Mouse (Mus musculus): Measurements from ENCODE around the gene Camkmt. TPM values are rescaled to one million over a fixed set of nuclear protein-coding genes. Genes with fewer than 3 reads are reported as not detected.

Camkmt gene
- polyA plus RNA-seq, 1 experiment from 2014 or later: 13.1 TPM

GRCm38 (mm10) chr17:85144141-85144540 is 53.8 kb downstream of the Camkmt start:
- H3K4me3 ChIP-seq (ENCODE audit: low read length): no peak overlapping the region
- no peaks in the 10 kb centered on the region for H3K36me3 ChIP-seq (ENCODE audit: control insufficient read depth, insufficient read depth, low read length)
- no peak overlapping the region for H3K9ac ChIP-seq (ENCODE audit: low read depth, low read length)
- no peaks in the 10 kb centered on the region for H3K9me3 ChIP-seq (ENCODE audit: control insufficient read depth, low read length)
- H3K27ac ChIP-seq (ENCODE audit: low read depth, low read length): no peak overlapping the region
- no peak overlapping the region for H3K4me2 ChIP-seq (replicated peaks; ENCODE audit: low read depth, low read length)
- H3K27me3 ChIP-seq (ENCODE audit: control insufficient read depth, insufficient read depth, low read length): no peaks in the 10 kb centered on the region
- no peaks in the 10 kb centered on the region for H3K4me1 ChIP-seq (ENCODE audit: control insufficient read depth, insufficient read depth, low read length)
- no peak for ATAC-seq (ENCODE audit: low FRiP score, low TSS enrichment)
- WGBS: 94% methylated on average over 6 of the region's 6 CpGs

GRCm38 (mm10) chr17:85148348-85148747 is 58.0 kb downstream of the Camkmt start:
- ATAC-seq (ENCODE audit: low FRiP score, low TSS enrichment): no peak
- Histone ChIP-seq H3K4me2 (replicated peaks; ENCODE audit: low read depth, low read length) (no peak overlapping the region), H3K36me3 (ENCODE audit: control insufficient read depth, insufficient read depth, low read length) (no peaks in the 10 kb centered on the region), H3K27ac (ENCODE audit: low read depth, low read length) (no peak overlapping the region), H3K4me3 (ENCODE audit: low read length) (no peak overlapping the region), H3K9ac (ENCODE audit: low read depth, low read length) (no peak overlapping the region), H3K9me3 (ENCODE audit: control insufficient read depth, low read length) (no peaks in the 10 kb centered on the region), H3K4me1 (ENCODE audit: control insufficient read depth, insufficient read depth, low read length) (no peaks in the 10 kb centered on the region), H3K27me3 (ENCODE audit: control insufficient read depth, insufficient read depth, low read length) (no peaks in the 10 kb centered on the region)
- 82% methylated on average over 1 of the region's 1 CpGs for WGBS

DNA sequence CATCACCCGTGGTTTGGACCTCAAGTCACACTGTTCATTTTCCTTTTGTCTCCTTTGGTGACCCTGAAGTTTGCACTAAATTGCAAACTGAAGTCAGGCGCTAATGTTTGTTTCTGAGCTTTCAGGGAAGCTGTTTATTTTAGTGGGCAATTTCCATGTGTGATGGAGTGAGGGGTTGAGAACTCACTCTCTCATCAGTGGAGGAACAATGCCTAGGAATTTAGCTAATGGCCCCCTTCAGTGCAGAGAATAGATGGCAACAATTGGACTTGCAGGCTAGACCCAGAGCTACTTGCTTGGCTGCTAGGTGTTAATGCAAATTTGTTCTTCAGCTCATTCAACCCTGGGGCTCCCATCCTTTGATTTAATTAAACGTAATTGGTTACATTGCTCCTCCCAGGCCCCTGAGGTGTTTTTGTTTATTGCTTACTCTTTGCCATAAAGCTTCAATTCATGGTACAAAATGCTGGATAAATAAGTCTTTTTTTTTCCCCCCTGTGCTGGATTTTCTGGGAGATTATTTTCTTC is 58.9 kb downstream of the Camkmt start:
- H3K36me3 ChIP-seq (ENCODE audit: control insufficient read depth, insufficient read depth, low read length): no peaks in the 10 kb centered on the region
- no peaks in the 10 kb centered on the region for H3K27me3 ChIP-seq (ENCODE audit: control insufficient read depth, insufficient read depth, low read length)
- H3K9ac ChIP-seq (ENCODE audit: low read depth, low read length): no peak overlapping the region
- 24% methylated on average over 3 of the region's 3 CpGs for WGBS
- ATAC-seq (ENCODE audit: low FRiP score, low TSS enrichment): no peak
- no peaks in the 10 kb centered on the region for H3K9me3 ChIP-seq (ENCODE audit: control insufficient read depth, low read length)
- no peak overlapping the region for H3K4me2 ChIP-seq (replicated peaks; ENCODE audit: low read depth, low read length)
- no peak overlapping the region for H3K27ac ChIP-seq (ENCODE audit: low read depth, low read length)
- H3K4me3 ChIP-seq (ENCODE audit: low read length): no peak overlapping the region
- H3K4me1 ChIP-seq (ENCODE audit: control insufficient read depth, insufficient read depth, low read length): no peaks in the 10 kb centered on the region

DNA sequence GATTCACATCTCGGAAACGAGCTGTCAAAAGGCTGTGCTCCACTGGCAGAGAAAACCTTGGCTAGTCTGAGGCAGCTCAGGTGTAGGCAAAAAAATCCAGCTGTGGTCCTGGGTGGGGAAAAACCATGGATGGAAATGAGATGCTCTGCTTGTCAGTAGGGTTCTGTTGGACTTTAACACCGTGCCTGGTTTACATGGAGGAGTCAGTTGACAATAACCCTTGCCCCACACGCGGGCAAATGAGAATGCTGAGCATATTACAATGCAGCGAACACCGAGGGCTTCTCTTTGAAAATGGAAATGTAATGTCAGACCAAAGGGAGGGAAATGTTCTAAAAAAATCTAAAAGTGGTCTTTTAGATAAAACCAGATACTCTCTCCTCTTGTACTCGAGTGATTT is 60.9 kb downstream of the Camkmt start:
- Histone ChIP-seq H3K36me3 (ENCODE audit: control insufficient read depth, insufficient read depth, low read length) (no peaks in the 10 kb centered on the region), H3K27me3 (ENCODE audit: control insufficient read depth, insufficient read depth, low read length) (no peaks in the 10 kb centered on the region), H3K4me1 (ENCODE audit: control insufficient read depth, insufficient read depth, low read length) (no peaks in the 10 kb centered on the region), H3K9me3 (ENCODE audit: control insufficient read depth, low read length) (no peaks in the 10 kb centered on the region), H3K9ac (ENCODE audit: low read depth, low read length) (no peak overlapping the region), H3K4me3 (ENCODE audit: low read length) (no peak overlapping the region), H3K27ac (ENCODE audit: low read depth, low read length) (no peak overlapping the region), H3K4me2 (replicated peaks; ENCODE audit: low read depth, low read length) (no peak overlapping the region)
- WGBS: 54% methylated on average over 8 of the region's 8 CpGs
- no peak for ATAC-seq (ENCODE audit: low FRiP score, low TSS enrichment)

GRCm38 (mm10) chr17:85158202-85158601 is 67.8 kb downstream of the Camkmt start:
- Histone ChIP-seq H3K27me3 (ENCODE audit: control insufficient read depth, insufficient read depth, low read length) (no peaks in the 10 kb centered on the region), H3K4me2 (replicated peaks; ENCODE audit: low read depth, low read length) (no peak overlapping the region), H3K36me3 (ENCODE audit: control insufficient read depth, insufficient read depth, low read length) (no peaks in the 10 kb centered on the region), H3K27ac (ENCODE audit: low read depth, low read length) (no peak overlapping the region), H3K9me3 (ENCODE audit: control insufficient read depth, low read length) (no peaks in the 10 kb centered on the region), H3K4me3 (ENCODE audit: low read length) (no peak overlapping the region), H3K4me1 (ENCODE audit: control insufficient read depth, insufficient read depth, low read length) (no peaks in the 10 kb centered on the region), H3K9ac (ENCODE audit: low read depth, low read length) (no peak overlapping the region)
- ATAC-seq (ENCODE audit: low FRiP score, low TSS enrichment): no peak
- WGBS: 76% methylated on average over 4 of the region's 4 CpGs

DNA sequence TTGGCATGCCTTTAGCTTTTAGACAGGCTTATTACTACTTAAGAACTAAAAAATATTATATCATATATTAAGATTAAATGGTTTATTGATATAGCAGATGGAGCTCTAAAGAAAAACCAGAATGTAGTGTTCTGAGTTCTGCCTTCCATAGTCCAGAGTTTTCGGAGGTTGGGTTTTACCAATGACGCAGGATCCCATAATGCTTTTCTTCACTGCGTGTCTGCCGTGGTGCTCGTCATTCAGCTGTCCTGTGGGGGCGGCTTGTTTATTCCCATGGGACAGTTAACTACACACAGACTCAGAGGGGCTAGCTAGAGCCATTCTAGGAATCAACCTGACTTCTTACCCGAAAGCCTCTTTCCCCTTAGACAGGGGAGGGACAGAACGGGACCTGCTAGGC is 69.2 kb downstream of the Camkmt start:
- Histone ChIP-seq H3K4me1 (ENCODE audit: control insufficient read depth, insufficient read depth, low read length) (no peaks in the 10 kb centered on the region), H3K27ac (ENCODE audit: low read depth, low read length) (no peak overlapping the region)
- 83% methylated on average over 8 of the region's 8 CpGs for WGBS

DNA sequence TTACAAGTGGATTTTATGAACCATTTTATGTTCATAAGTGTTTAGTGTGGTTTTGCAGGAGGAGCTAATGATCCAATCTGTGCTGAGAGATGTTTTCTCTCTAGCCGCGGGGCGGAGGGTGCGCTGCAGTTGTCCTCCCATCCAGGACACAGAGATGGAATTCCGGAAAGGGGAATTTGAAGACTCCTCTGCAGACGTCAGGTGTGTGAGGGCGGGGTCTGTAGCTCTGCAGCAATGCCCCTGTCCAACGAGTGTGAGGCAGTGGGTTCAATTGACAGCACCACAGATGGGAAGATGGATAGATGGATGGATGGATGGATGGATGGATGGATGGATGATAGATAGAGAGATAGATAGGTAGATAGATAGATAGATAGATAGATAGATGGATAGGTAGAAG is 70.4 kb downstream of the Camkmt start:
- ATAC-seq (ENCODE audit: low FRiP score, low TSS enrichment): no peak
- Histone ChIP-seq H3K9ac (ENCODE audit: low read depth, low read length) (no peak overlapping the region), H3K4me3 (ENCODE audit: low read length) (no peak overlapping the region), H3K36me3 (ENCODE audit: control insufficient read depth, insufficient read depth, low read length) (no peaks in the 10 kb centered on the region), H3K4me2 (replicated peaks; ENCODE audit: low read depth, low read length) (no peak overlapping the region), H3K9me3 (ENCODE audit: control insufficient read depth, low read length) (no peaks in the 10 kb centered on the region), H3K27ac (ENCODE audit: low read depth, low read length) (no peak overlapping the region), H3K4me1 (ENCODE audit: control insufficient read depth, insufficient read depth, low read length) (no peaks in the 10 kb centered on the region), H3K27me3 (ENCODE audit: control insufficient read depth, insufficient read depth, low read length) (no peaks in the 10 kb centered on the region)
- 92% methylated on average over 8 of the region's 8 CpGs for WGBS

More for the DNA sequence above, 69.2 kb downstream of the Camkmt start:
- Histone ChIP-seq H3K9me3 (ENCODE audit: control insufficient read depth, low read length) (no peaks in the 10 kb centered on the region), H3K4me3 (ENCODE audit: low read length) (no peak overlapping the region), H3K27me3 (ENCODE audit: control insufficient read depth, insufficient read depth, low read length) (no peaks in the 10 kb centered on the region), H3K36me3 (ENCODE audit: control insufficient read depth, insufficient read depth, low read length) (no peaks in the 10 kb centered on the region), H3K4me2 (replicated peaks; ENCODE audit: low read depth, low read length) (no peak overlapping the region), H3K9ac (ENCODE audit: low read depth, low read length) (no peak overlapping the region)
- ATAC-seq (ENCODE audit: low FRiP score, low TSS enrichment): no peak

DNA sequence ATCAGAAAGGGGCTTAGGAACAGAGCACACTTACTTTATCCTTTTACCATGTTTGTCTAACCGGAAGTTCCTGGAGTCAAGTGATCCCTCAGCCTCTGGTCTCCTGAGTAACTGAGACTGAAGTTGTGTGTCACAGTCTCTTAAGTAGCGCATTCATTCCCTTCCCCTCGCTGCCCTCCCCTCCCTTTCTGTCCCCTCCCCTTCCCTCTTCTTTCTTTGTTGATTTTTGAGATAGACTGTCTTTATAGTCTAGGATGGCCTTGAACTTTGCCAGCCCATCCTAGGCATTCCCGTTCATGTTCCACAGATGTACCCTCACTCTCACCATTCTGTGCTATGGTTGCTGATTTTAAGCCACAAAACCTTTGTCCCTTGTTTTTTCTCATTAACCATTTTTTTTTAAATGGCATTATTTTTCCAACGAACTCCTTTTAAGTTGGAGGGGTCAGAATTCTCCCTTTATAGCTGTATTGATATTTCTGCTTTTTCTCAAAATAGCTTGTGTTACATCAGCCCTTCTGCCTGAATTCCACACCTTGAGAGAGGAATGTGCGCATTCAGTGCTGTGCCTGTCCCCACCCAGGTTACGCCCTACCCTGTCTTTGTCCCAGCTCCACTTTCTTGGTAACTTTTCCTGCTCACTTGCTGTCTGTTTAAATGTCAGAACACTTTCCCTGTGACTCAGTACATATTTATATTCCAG is 72.4 kb downstream of the Camkmt start:
- H3K27me3 ChIP-seq (ENCODE audit: control insufficient read depth, insufficient read depth, low read length): no peaks in the 10 kb centered on the region
- H3K4me3 ChIP-seq (ENCODE audit: low read length): no peak overlapping the region
- H3K9ac ChIP-seq (ENCODE audit: low read depth, low read length): no peak overlapping the region
- H3K9me3 ChIP-seq (ENCODE audit: control insufficient read depth, low read length): no peaks in the 10 kb centered on the region
- H3K4me1 ChIP-seq (ENCODE audit: control insufficient read depth, insufficient read depth, low read length): no peaks in the 10 kb centered on the region
- H3K27ac ChIP-seq (ENCODE audit: low read depth, low read length): no peak overlapping the region
- 77% methylated on average over 7 of the region's 7 CpGs for WGBS
- no peak for ATAC-seq (ENCODE audit: low FRiP score, low TSS enrichment)
- H3K4me2 ChIP-seq (replicated peaks; ENCODE audit: low read depth, low read length): no peak overlapping the region
- H3K36me3 ChIP-seq (ENCODE audit: control insufficient read depth, insufficient read depth, low read length): no peaks in the 10 kb centered on the region

DNA sequence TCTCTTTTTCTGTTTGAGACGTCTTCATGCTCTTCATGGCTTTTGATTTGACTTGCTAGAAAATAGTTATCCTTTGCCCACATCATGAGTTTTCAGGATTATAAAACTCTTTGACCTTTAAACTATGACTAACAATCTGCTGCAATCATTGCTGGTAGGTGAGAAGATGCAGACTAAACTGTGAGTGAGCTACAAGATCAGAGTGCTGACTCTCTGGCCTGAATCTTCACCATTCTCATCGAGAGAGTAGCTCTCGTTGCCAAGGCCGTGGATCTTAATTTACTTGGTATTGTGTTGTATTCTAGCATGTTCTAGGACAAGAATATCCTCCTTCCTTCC is 72.9 kb downstream of the Camkmt start:
- ATAC-seq (ENCODE audit: low FRiP score, low TSS enrichment): no peak
- Histone ChIP-seq H3K4me3 (ENCODE audit: low read length) (no peak overlapping the region), H3K9me3 (ENCODE audit: control insufficient read depth, low read length) (no peaks in the 10 kb centered on the region), H3K36me3 (ENCODE audit: control insufficient read depth, insufficient read depth, low read length) (no peaks in the 10 kb centered on the region), H3K9ac (ENCODE audit: low read depth, low read length) (no peak overlapping the region), H3K4me1 (ENCODE audit: control insufficient read depth, insufficient read depth, low read length) (no peaks in the 10 kb centered on the region), H3K27ac (ENCODE audit: low read depth, low read length) (no peak overlapping the region), H3K27me3 (ENCODE audit: control insufficient read depth, insufficient read depth, low read length) (no peaks in the 10 kb centered on the region), H3K4me2 (replicated peaks; ENCODE audit: low read depth, low read length) (no peak overlapping the region)
- WGBS: 87% methylated on average over 4 of the region's 4 CpGs
